Mouse (Mus musculus): ENCODE results near the gene Eif6.

Eif6 gene

DNA sequence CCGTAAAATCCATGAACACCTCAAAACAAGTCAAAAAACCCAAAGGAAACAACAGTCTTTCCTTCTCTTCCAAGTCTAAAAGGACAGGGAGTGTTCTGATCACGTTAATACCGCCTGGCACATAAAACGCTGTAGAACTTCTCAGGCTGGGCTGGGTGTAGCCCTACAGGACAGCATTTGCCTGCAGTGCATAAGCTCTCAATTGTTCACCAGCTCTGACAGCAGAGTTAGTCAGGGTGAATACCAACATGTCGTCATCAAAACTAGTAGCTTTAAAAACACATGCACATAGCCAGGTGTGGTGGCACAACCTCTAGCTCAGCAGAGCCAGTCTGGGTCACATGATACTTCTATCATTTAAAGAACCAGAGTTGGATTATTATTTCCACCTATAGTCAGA lies 5.9 kb downstream of the Eif6 start:
- peak in 1 of 2 experiments; percentile 27 for DNase-seq

GRCm38 (mm10) chr2:155819449-155820251 lies 7.1 kb downstream of the Eif6 start:
- peak; percentile 62 to 63 for DNase-seq

- no peak for DNase-seq
These were observed 7.5 kb downstream of the Eif6 start, which contains the start of gene BC029722 for GRCm38 (mm10) chr2:155819392-155819448. Gene BC029722 (minus strand): TSS chr2:155819426.

GRCm38 (mm10) chr2:155818596-155819391 lies 7.9 kb downstream of the Eif6 start:
- peak; percentile 89 to 90 for DNase-seq

DNA sequence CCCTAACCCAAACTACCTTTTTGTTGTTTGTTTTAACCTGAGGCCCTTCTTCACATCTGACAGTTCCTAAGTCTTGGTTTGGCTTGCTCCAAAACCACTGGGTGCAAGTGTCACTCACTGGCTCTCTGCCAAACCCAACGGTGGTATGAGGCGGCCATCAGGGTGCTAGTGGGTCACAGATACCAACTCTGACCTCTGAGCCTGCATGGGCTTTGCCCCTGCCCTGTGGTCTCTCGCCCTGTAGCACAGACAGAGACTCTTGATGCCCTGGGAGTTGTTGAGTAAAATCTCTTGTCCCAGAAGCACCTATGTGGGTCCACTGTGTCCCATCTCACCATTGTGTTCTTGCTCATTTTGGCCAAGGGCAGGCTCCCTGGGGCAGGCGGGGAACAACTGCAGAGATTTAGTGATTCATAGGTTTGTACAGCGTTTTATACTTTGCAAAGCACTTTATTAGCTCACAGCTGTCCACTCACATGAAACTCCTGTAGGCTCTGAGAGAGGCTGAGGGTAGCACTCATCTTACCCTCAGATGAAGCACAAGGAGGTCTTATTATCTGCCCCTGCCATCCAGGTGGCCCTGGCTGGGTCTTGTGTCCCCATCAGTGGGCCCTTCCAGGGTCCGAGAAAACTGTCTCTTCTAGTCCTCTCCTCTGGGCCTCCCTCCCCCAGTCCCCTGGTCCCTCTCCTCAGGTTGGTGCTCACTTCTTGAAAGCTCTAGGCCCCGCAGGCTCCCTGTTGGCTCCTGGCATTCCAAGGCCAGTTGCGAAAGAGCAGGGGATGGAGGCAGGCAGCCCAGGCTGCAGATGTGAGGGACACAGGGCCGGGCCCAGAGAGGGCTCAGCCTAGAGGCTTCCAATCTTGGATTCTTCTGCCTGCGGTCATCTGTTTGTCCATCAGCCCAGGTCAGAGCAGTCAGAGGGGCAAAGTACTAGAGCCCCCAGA lies 9.2 kb downstream of the Eif6 start:
- DNase-seq = peak; percentile 56 to 64

GRCm38 (mm10) chr2:155816179-155816578 lies 10.5 kb downstream of the Eif6 start:
- DNase-seq = peak; percentile 74 to 78

DNA sequence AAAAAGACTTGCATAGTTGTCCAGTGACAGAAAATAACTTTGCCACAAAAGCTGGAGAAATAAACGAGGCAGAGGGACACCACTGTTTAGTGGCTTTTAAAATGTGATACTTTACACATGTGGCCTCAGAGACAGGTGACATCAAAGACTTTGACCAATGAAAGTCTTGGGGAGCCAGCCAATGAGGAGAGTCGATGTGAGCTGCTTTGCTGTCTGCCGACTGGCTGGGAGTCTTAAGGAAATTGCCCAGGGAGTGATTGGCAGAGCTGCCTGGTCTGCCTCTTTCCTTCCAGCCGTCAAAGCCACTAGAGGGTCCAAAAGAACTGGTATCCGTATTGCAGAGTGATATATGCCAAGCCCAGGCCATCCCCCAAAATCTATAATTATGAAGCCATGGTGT lies 11.9 kb downstream of the Eif6 start:
- peak in 1 of 2 experiments; percentile 38 for DNase-seq

DNA sequence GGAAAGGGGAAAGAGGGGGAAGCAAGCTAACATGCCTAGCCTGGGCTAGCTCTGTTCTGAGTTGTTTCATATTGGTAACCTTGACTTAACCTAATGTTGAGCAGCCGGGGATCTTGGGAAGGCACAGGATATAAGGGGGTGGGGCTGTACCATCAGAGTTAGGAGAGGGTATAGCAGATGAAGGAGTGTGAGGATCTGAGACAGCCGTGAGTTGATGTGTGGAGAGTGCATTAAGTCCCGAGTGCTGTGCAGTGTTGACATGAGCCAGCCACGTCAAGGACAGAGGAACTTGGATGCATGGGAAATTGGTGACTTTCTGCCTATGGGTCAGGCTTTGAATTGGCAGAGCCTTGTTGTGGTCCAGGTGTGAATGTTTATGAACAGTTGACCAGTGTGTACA lies 14.1 kb downstream of the Eif6 start:
- peak in 1 of 2 experiments; percentile 12 for DNase-seq

DNA sequence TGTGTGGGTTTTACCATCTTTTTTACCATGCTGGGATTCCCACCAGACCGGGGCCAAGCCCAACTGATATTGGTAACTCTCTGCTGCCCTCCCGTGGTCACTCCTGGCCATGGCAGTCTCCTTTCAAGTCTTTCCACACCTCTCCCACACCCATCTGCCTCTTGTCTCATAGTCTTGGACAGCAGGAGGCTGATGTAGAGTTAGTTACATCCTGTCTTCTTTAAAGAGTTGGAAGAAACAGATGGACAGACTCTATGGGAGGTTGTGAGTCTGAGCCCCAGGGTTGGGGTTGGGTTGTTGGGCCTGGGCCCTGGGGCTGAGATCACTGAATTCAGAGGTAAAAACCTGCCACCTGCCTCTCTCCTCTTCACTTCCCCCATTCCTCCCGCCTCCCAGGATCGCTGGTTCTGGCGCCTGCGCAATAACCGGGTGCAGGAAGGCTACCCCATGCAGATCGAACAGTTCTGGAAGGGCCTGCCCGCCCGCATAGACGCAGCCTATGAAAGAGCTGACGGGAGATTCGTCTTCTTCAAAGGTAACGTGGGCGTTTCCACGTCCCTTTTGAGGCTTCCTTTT lies 14.8 kb downstream of the Eif6 start:
- peak; percentile 95 to 97 for DNase-seq

GRCm38 (mm10) chr2:155809620-155810019 lies 17.1 kb downstream of the Eif6 start:
- no peak for DNase-seq

DNA sequence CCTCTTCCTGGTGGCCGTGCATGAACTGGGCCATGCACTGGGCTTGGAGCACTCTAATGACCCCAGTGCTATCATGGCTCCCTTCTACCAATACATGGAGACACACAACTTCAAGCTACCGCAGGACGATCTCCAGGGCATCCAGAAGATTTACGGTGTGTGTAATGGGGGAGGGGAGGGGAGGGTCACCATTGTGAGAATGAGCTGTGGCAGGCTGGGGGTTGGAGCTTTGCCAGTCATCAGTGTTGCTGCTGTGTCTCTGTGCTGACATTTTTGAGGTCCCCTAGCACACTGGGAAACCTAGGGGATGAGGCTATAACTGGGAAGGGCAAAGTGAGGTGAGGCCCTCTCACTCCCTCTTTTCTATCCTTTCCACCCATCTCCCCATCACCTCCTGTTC lies 19.3 kb downstream of the Eif6 start:
- no peak for DNase-seq

DNA sequence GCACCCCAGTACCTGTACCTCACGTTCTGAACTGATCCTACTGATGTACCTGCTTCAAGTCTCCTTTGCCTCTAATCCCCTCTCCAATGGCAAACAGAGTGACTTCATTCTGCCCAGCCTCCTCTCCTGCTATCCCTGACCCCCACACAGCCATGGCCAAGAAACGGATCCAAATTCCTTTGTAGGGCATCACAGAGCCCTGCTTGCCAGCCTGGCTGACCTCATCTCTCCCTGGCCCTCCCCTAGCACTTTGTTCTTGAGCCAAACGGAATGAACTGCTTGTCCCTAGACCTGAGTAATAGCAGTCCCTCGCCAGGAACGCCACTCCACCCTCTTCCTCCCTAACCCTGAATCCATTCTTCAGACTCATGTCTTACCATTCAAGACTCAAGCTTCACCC lies 20.2 kb downstream of the Eif6 start:
- DNase-seq = peak; percentile 87 to 92

DNA sequence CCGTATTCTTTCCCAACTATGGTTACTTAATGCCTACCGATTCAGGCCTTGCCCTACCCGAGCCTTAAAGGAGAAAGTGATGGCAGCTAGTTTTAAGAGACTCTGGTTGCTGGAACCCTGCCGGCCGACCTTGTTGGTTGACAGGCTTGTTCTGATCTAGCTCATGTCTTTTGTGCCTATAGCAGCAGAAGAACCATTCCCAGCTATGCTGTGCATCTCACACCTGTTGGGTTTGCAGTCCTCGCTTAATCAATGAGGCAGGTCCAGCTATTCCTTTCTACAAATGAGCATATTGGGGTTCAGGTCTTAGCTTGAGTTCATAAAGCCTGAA lies 20.8 kb downstream of the Eif6 start:
- DNase-seq = peak; percentile 55 to 58

DNA sequence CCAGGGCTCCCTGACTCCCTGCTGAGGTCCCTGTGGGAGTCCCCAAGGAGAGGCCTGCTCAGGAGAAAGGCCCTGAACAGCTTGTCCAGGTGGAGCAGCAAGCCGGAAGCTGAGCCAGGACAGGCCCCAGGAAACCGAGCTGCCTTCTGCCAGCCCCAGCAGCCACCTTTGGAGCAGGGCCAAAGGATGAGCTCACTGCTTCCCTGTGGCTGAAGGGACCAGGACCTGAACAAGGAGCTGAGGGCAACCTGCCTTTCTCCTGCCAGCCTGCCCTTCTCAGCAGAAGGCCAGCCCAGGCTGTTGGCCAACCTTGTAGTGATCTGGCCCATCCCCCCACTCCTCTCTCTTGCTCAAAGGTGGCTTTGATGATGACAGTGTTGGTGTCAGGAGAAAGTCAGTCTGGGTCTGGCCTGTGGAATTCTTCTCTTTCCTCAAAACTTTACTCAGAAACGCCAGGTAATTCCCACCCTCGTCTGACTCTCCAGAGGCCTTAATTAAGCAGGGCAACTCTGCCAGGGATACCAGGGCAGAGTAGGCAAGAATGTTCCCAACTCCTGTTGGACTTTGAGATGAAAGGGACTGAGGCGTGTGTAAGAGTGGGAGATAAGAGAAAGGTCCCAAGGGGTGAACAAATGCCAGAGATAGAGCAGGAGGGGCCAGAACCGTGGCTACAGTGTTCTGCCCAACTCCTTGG lies 21.3 kb downstream of the Eif6 start:
- peak; percentile 99 to 100 for DNase-seq

GRCm38 (mm10) chr2:155804053-155804452 lies 22.7 kb downstream of the Eif6 start:
- no peak for DNase-seq

DNA sequence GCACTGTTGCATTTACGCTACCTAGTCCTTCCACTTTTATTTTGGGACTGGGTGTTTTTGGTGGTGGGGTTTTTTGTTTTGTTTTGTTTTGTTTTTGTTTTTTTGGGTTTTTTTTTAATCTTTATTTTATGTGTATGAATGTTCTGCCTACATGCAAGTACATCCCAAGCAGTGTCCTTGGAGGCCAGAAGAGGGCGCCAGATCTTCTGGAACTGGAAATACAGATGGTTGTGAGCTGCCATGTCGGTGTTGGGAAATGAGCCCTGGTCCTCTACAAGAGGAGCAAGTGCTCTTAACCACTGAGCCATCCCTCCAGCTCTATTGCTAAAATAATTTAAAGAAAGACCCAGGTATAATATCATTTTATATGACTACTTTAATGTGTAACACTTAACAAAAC lies 24.0 kb downstream of the Eif6 start:
- peak in 1 of 2 experiments; percentile 69 for DNase-seq

DNA sequence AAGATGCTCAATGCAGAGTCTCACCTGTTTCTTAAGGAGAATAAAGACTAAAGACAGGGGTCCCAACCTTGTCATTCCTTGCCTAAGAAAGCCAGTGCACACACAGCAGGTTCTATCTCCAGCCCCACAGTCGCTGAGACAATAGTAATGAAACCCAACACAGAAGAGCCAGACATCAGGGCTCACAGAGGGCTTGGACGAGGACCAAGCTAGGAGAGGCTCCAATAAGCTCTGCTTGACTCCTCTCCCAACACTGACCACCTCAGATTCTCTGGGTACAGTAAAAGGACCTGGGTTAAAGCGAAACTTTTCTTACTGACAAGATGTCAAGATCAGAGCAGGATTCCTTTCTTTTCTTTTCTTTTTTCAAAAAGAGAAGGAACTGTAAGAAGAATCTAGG lies 28.1 kb downstream of the Eif6 start:
- peak in 1 of 2 experiments; percentile 58 for DNase-seq

DNA sequence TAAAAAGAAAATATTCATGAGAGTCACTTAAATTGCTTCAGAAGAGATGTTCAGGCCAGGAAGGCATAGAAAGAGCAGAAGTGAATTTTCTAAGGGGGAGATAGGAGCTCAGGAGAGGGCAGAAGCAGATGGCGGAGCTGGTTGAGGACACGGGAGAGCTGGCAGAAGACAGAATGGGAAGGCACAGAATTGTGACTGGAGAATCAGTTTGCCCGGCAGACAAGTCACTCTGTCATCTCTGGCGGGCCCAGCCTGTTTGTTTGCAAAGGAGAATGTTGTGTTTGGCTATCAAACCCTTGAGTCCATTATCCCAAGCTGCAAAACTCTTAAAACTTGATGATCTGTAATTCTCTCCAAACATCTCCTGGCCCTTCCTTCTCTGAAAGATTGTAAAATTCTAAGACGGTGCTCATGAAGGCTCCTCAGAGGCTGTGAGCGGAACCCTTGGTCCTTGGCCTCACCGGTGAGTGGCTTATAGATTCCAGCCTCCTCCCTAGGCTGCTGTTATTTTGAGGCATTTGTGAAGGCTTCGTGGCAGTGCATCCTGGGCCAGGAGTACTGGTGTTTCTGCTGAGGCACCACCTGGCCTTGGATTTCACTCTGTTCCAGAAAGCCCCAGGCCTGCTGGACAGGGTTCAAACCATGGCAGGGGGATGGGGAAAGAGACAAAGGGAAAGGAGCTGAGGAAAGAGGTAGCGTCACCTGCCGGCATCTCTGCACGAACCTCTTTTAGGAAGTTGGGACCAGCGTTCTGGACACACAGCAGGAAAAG lies 31.9 kb downstream of the Eif6 start:
- peak; percentile 99 to 100 for DNase-seq

DNA sequence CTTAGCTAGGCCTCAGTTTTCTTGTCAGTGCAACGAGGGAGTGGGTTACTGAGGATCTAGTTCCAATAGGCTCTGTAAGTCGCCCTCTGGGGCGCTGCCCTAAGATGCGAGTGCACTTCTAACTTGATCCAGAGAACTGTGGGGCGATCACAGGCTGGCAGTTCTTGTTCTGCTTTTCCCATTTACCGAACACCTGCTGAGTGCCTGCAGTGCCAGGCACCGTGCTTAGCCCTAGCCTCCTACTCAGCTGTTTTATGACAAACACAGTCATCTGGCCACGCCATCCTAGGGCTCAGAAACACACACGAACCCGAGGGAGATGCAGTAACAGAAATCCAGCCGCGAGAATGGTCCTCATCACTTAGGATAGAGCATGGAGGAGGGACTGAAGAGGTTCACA lies 33.8 kb downstream of the Eif6 start:
- DNase-seq = no peak

DNA sequence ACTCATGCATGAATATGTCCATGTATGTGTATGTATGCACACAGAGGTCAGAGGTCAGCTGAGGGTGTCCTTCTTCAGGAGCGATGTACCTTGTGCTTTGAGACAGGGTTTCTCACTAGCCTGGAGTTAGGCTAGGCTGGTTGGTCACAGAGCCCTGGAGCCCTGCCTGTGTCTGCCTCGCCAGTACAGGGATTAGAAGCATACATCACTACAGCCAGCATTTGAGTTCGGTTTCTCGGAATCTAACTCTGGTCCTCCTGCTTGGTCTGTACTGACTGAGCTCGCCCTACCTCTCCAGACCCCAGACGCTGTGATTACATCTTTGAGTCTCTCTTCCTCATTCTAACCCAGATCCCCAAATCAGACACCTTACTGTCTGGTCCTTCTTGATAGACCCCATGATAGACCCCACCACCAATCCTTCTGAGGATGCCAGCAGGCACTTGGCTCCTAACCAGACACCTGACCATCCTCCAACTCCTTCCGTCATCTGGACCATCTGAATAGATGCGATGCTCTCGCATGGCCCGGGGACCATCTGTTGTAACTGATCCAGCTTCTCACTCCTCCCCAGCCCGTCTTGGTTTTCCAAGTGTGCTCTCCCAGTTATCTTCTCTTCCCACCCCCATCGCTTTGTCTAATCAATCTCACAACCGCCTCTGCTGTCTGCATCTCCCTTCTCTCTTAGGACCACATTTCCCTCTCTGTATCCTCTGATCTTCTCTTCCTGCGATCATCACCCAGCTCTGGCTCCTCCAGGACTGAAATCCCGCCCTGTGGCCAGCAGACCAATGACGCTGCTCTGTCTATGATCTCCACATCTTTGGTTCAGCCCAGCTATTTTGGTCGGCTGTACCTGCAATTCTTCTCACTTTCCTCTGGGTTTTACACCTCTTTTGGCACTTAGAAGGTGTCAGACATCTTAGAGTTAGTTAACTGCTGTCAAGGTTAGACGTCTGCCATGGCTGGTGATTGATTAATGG lies 38.5 kb downstream of the Eif6 start:
- peak; percentile 78 to 81 for DNase-seq

GRCm38 (mm10) chr2:155786905-155787304 lies 39.8 kb downstream of the Eif6 start:
- DNase-seq = no peak

Data from cerebellum, postnatal 14 days (tissue).